Mouse (Mus musculus): Measurements from ENCODE around the gene Aff3.

GRCm38 (mm10) chr1:38387438-38387837 is 277.3 kb downstream of the Aff3 start:
- no peak for TF ChIP-seq CTCF (IDR thresholded peaks at IDR 0.05; ENCODE audit: insufficient read depth, low read depth, low read length)
- no peak for TF ChIP-seq POLR2A (IDR thresholded peaks at IDR 0.05; ENCODE audit: insufficient read depth, low read depth, low read length)
